Mouse (Mus musculus): ENCODE data around the gene Cx3cr1. TPM values are rescaled to one million over a fixed set of nuclear protein-coding genes. Genes with fewer than 3 reads are reported as not detected.

Cx3cr1 gene
- total RNA-seq, 2 experiments from 2014 or later: 30.8 to 31.7 TPM

DNA sequence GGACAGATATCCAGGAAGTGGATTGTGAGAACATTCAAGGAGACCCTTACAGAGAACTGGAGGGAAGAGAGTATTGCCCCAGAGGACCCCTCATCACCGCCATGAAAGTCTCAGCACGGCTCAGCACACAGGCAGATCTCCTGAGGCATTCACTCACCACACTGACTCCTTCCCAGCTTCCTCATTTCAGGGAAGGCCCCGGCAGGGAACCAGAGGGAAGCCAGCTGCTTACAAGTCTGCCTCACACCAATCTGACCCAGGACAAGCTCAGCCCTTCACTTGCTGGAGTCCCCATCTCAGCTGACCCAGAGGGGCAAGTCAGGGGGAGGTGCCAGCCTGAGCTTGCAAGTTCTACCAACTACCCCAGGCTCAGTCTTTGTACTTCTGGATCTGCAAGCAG, 120.9 kb downstream of the Cx3cr1 start:
- DNase-seq (ENCODE audit: low spot score in 2 of 2): no peak
- Histone ChIP-seq H3K4me3 (no peak overlapping the region), H3K27ac (no peak overlapping the region)
- TF ChIP-seq CTCF (conservative IDR thresholded peaks at IDR 0.05): no peak

DNA sequence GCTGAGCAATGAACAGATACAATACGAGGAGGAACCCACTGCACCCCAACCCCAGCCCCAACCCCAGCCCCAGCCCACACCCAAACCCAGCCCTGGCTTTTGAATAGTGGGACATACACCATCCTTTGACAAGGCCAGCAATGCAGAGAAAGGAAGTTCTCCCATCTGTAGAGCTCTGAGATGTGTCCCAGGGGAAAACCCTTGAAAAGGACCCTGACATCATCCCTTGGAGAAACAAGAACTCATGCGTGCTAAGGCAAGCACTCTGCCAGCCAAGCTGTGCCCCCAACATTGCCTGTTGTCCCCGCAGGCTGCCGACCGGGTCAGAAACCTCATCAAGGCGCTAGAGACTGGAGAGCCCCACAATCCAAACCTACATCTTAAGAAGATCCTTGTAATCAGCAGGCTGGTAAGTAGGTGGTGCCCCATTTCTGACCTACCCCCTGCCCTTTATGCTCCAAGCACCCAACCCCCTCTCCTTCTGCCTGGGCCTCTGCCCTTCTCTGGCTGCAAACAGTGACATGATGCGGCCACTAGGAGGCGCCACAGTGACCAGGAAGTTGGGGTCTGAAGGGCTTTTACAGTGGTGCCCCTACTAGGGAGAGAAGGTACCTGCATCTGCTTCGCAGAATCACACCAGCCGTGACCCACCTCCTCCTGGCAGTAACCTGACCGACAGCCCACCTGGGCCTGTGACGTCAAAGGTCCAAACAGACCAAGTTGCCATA, 124.3 kb downstream of the Cx3cr1 start:
- TF ChIP-seq CTCF (conservative IDR thresholded peaks at IDR 0.05): peak; percentile 73
- H3K27ac ChIP-seq: no peak overlapping the region

DNA sequence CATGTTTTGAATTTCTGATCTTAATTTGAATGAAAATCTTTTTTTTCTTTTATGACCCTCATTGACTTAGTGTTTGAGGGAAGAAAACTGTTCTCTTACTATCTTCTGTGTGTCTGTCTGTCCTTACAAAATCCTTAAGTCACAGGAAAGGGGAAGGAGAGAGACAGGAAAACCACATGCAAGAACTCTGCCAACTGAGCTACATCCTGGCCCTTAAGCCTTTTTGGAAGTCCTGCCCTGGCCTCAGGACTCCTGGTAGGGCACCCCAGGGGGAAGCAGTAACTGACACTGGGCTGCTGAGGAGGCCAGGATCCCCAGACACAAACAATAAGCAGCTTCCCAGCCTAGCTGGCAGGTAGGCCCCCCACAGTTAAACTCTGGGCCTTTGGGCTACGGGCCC, 126.4 kb downstream of the Cx3cr1 start:
- H3K27ac ChIP-seq: no peak overlapping the region
- TF ChIP-seq CTCF (conservative IDR thresholded peaks at IDR 0.05): no peak
- H3K4me3 ChIP-seq: no peak overlapping the region
- no peak for DNase-seq (ENCODE audit: low spot score in 2 of 2)

More for the DNA sequence above, 124.3 kb downstream of the Cx3cr1 start:
- no peak overlapping the region for H3K4me3 ChIP-seq
- no peak for DNase-seq (ENCODE audit: low spot score in 2 of 2)

DNA sequence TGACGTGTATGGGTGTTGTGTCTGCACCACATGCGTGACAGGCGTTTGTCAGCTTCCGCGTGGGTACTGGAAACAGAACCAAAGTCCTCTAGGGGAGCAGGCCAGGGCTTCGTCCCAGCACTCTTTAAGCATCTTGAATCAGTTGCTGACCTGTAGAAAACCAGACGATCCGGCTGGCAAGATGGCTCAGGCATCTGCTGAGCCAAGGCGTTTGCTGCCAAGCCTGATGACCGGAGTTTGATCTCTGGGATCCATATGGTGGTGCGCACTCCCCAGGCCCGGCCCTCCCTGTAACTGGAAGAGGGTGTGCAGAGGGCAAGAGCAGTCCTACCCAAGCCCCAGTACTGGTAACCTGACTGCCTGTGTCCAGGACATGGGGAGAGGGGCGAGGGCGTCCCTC, 127.8 kb downstream of the Cx3cr1 start:
- DNase-seq (ENCODE audit: low spot score in 2 of 2): no peak
- TF ChIP-seq CTCF (conservative IDR thresholded peaks at IDR 0.05): no peak
- Histone ChIP-seq H3K27ac (no peak overlapping the region), H3K4me3 (no peak overlapping the region)

DNA sequence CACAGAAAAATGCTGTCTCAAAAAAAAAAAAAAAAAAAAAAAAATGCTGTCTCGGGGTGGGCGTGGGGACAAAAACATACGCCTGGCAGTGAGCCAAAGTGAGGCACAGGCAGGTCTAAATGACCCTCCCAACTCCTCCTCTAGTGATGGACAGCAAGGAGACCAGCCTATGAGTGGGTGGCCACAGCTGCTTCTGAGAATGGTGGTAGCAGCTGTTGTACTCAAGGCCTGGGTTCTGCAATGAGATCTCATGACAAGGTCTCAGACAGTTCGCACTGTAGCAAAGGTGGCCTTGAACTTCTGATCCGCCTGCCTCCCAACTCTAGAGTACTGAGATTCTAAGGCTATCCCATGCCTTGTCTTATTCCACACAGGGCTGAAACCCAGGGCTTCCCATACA, 128.3 kb downstream of the Cx3cr1 start:
- no peak for TF ChIP-seq CTCF (conservative IDR thresholded peaks at IDR 0.05)
- DNase-seq (ENCODE audit: low spot score in 2 of 2): no peak
- no peak overlapping the region for H3K27ac ChIP-seq
- no peak overlapping the region for H3K4me3 ChIP-seq

DNA sequence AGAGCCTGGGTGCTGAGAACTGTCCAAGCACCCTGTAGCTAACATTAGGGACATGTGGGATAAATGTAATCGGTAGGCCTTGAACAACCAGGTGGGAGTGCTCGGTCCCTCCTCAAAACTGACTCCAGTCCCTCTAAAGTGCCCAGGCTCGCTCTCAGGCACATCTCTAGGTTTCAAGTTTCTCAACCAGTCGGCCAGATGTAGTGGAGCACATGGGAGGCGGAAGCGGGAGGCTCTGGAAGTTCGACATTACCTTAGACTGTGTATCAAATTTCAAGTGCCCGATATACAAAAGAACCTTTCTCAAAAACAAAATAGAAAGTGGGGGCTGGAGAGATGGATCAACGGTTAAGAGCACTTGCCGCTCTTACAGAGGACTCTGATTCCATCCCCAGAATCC, 130.0 kb downstream of the Cx3cr1 start:
- DNase-seq (ENCODE audit: low spot score in 2 of 2): no peak
- H3K27ac ChIP-seq: no peak overlapping the region
- no peak overlapping the region for H3K4me3 ChIP-seq
- no peak for TF ChIP-seq CTCF (conservative IDR thresholded peaks at IDR 0.05)

DNA sequence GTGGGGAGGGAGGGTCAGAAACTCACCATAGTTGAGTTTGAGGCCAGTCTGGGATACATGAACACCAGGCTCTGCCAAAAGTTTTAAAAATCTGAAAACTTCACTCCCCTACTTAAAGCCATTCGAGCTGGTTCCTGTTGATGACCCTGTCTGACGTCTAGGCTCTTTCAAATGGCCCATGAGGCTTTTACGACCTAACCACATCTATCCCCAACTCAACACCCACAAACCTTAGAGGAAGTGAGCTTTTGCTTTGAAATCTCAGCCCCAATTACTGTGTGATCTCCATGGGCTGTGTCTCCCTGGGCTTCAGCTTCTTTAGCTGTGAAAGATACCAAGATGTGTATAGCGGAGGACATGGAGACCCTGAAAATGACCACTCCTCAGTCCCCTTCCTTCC, 131.2 kb downstream of the Cx3cr1 start:
- no peak for TF ChIP-seq CTCF (conservative IDR thresholded peaks at IDR 0.05)
- DNase-seq (ENCODE audit: low spot score in 2 of 2): no peak

DNA sequence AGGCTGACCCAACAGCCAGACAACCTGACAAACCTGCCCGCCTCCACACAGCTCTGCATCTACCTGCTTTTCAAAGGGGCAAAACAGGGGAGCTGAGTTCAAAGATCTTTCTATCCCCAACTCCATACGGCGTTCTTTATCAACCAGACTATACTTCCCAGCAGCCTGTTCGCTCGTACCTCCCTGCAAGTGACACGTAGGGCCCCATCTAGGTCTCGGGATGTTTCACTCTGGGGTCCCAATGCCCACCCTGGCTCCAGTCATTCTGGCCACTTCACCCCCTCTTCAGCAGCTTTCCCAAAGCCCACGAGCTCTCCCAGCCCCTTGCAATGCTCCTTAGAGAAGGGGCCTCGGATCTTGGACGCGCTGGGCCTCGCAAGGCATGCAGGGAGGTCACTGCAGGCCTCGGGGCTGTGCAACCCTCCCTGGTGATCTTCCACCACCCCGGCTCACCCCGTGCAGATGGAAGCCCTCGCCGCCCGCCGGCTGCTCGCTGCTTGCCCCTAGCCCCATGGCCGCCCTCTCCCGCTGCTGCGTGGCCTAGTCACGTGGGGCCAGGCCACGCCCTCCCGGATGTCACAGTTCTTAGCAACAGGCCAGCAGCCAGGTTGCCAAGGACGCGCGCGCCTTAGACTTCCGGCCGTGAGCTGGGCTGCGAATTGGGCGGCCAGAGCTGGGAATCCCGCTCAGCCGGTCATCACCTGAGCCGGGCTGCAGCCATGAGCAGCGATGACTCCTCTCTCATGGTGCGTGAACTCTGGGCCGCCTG, 132.5 kb downstream of the Cx3cr1 start, which contains the start of the genes Gorasp1 and Ttc21a:
Gene Gorasp1 (minus strand): TSS at position 561 of the 769 bp plus-strand sequence.
Gene Ttc21a (plus strand): TSS at position 602 of the 769 bp plus-strand sequence.
- Histone ChIP-seq H3K27ac (peak within 1 kb of the TSS; percentile 91), H3K4me3 (peak within 1 kb of the TSS; percentile 96)
- TF ChIP-seq CTCF (conservative IDR thresholded peaks at IDR 0.05): no peak
- DNase-seq (ENCODE audit: low spot score in 2 of 2): peak; percentile 91 to 93

More for the DNA sequence above, 131.2 kb downstream of the Cx3cr1 start:
- Histone ChIP-seq H3K4me3 (no peak overlapping the region), H3K27ac (no peak overlapping the region)

DNA sequence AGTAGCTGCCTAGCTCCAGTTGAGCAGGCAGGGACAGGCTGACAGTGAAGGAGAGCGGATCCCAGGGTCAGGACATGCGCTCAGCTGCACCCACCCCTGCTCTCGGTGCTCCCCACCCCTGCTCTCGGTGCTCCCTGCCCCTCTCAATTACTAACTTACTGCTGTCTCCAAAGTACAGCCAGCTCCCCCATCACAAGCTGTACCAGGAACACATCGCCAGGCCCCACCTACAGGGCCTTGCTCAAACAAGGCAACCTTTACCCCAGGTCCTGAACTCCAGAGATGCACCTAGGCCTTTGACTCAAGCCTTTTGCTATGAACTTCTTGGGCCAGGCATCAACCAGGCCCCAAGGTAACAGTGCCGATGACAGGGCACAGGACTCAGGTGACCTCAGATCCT, 136.0 kb downstream of the Cx3cr1 start:
- DNase-seq (ENCODE audit: low spot score in 2 of 2): no peak
- Histone ChIP-seq H3K4me3 (no peak overlapping the region), H3K27ac (no peak overlapping the region)
- no peak for TF ChIP-seq CTCF (conservative IDR thresholded peaks at IDR 0.05)

DNA sequence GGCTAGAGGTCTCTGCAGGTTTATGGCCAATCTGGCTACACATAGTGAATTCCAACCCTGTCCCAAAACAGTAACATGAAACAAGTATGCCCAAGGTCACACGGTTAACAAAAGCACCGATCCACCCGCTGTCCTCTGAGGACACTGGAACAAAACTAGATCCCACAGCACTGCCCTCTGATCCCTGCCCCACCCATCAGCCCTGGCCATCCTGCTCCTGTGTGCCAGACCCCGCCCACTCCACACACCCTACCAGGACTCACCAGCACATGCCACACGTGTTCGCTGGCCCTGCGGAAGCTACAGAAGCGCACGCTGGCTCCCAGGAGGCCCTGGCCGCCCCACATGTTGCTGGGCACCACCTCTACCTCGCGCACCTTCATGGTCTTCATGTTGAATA, 137.3 kb downstream of the Cx3cr1 start:
- no peak for TF ChIP-seq CTCF (conservative IDR thresholded peaks at IDR 0.05)
- Histone ChIP-seq H3K27ac (no peak overlapping the region), H3K4me3 (no peak overlapping the region)
- no peak for DNase-seq (ENCODE audit: low spot score in 2 of 2)

DNA sequence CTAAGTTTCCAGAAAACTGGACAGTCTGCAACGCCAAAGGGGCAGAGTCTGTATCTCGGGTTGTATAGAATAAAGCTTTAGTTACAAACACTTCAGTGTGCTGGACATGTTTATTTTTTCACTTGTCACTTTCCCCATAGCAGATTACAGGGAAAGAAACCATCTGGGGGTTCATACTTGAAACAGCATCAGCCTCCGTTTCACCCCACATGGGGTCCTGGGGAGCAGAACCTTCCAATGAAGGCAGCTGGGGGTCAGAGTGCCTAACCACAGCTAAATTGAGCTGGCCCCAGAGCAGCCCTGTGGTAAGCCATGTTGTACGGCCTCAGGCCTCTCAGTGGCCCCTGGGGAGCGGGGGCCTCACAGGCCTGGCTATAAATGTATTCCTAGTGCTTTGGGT, 143.2 kb downstream of the Cx3cr1 start:
- no peak for DNase-seq (ENCODE audit: low spot score in 2 of 2)
- no peak for TF ChIP-seq CTCF (conservative IDR thresholded peaks at IDR 0.05)
- Histone ChIP-seq H3K4me3 (no peak overlapping the region), H3K27ac (peak overlapping the region; percentile 36; the same call in 1 of the 2 replicates)

DNA sequence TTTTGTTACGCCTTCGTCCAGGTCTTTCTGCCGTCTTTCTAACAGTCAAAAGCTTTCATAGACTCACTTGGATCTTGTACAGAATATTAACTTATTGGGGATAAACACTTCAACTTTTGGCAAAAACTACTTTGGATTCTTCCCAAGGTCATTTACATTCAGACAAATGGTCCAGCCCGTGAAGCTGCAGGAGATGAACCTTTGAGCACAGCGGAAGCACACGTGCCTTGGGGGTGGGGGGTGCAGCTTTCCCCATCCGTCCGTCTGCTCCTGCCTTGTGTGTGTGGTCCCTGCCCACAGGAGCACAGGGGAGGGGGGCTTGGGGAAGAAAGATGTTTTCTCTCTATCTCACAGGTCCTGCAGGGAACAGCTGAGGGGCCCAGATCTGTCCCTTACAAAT, 143.9 kb downstream of the Cx3cr1 start:
- no peak for DNase-seq (ENCODE audit: low spot score in 2 of 2)
- TF ChIP-seq CTCF (conservative IDR thresholded peaks at IDR 0.05): no peak
- Histone ChIP-seq H3K4me3 (no peak overlapping the region), H3K27ac (no peak overlapping the region; the same call in 1 of the 2 replicates)

DNA sequence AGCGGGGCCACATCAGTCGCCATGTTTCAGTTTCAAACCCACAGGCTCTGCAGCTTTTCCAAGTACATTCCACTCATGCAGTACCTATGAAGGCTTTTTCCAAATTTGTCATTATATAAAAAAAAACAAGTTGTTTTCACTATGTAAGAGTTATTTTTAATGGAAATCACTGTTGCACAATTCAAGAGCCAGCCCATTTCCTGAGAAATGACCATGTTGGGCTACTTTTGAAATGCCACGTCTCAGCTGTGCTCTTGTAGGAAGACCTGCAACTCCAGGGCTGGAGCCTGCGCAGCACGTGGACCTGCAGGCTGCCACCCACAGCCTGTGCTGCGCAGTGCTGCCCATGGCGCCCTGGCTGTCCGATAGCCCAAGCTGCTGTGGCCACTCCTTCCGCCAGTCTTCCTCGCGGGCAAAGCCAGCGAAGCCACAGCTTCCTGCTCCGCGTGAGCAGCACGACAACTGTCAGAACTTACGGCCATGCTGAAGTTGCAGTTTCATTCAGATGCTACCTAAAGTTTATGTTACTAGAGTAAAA, 144.5 kb downstream of the Cx3cr1 start:
- TF ChIP-seq CTCF (conservative IDR thresholded peaks at IDR 0.05): no peak
- DNase-seq (ENCODE audit: low spot score in 2 of 2): no peak
- no peak overlapping the region for H3K4me3 ChIP-seq
- no peak overlapping the region for H3K27ac ChIP-seq
